Mouse (Mus musculus) hindbrain, embryonic 16.5 days (tissue): ENCODE data around the gene Cers6. TPM values are rescaled to one million over a fixed set of nuclear protein-coding genes. Genes with fewer than 3 reads are reported as not detected.

Source experiments
- ATAC-seq: fragments of 200-750 bp; cut with Nextera tagmentation; 2 replicates; pipeline ENCODE4 v1.8.0; 2017; ENCODE audit warnings: moderate TSS enrichment, moderate library complexity
- H3K27ac ChIP-seq: fragments of 300-500 bp; sonication (generic); 2 replicates; pipeline ENCODE4 v1.5.1; 2014; ENCODE audit warnings: low read depth, mild to moderate bottlenecking, control low read depth, low read length, moderate library complexity
- H3K27me3 ChIP-seq: fragments of 300-500 bp; sonication (generic); replicated peaks from 2 replicates; pipeline ENCODE4 v1.6.1; 2014; ENCODE audit warnings: low read length; ENCODE audit not compliant: control insufficient read depth, insufficient read depth
- H3K36me3 ChIP-seq: fragments of 300-500 bp; sonication (generic); 2 replicates; pipeline ENCODE4 v1.6.1; 2014; ENCODE audit warnings: mild to moderate bottlenecking, low read length, moderate library complexity, mixed read lengths; ENCODE audit not compliant: control insufficient read depth, insufficient read depth
- H3K4me1 ChIP-seq: fragments of 300-500 bp; sonication (generic); 2 replicates; pipeline ENCODE4 v1.6.1; 2014; ENCODE audit warnings: low read depth, low read length; ENCODE audit not compliant: control insufficient read depth, insufficient read depth
- H3K4me2 ChIP-seq: fragments of 300-500 bp; sonication (generic); 2 replicates; pipeline ENCODE4 v1.6.1; 2014; ENCODE audit warnings: mild to moderate bottlenecking, low read length, control low read depth, moderate library complexity
- H3K4me3 ChIP-seq: fragments of 300-500 bp; sonication (generic); 2 replicates; pipeline ENCODE4 v1.5.1; 2014; ENCODE audit warnings: mild to moderate bottlenecking, low read length, control low read depth, moderate library complexity
- H3K9ac ChIP-seq: fragments of 300-500 bp; sonication (generic); 2 replicates; pipeline ENCODE4 v1.6.1; 2014; ENCODE audit warnings: low read depth, mild to moderate bottlenecking, control low read depth, low read length, moderate library complexity
- H3K9me3 ChIP-seq: fragments of 300-500 bp; sonication (generic); 2 replicates; pipeline ENCODE4 v1.6.1; 2014; ENCODE audit warnings: mild to moderate bottlenecking, low read length, moderate library complexity; ENCODE audit not compliant: control insufficient read depth
- WGBS: fragments of 180-500 bp; shearing (Covaris S2); extraction: QIAGEN DNeasy Blood & Tissue Kit; methylation state at CpG from one replicate; pipeline ENCODE4 v1.1.7; 2014; 5-methylcytosine and 5-hydroxymethylcytosine counted together
- polyA plus RNA-seq: library from polyadenylated mRNA; unstranded; fragments of >200 nt; fragmentation: Nextera tagmentation; extraction: Ambion mirVana; gene quantifications from 2 replicates; pipeline ENCODE4 v1.2.1, GENCODE M21; 2015

Gene Cers6
- polyA plus RNA-seq, 1 experiment from 2014 or later = 45.0 TPM

DNA sequence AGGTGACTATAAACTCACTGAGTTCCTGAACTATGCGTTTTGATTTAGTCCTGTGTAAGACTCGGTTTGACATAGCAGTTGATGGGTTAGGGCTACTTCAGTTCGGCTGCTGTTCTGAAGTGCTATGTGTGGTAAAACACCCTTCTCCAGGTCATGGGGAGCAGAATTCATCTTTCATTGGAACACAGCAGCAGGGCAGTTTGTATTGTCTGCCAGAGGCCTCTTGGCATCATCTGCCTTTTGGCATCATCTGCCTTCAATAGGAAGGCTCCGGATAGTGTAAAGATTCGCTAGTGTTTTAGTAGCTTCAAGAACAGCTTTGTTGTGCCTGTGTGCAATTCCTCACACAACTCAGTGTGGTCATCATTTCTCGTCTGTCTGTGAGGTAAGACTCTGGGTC, 203.5 kb downstream of the Cers6 start:
- no peak overlapping the region for H3K4me3 ChIP-seq
- no peaks in the 10 kb centered on the region for H3K4me1 ChIP-seq
- no peak overlapping the region for H3K4me2 ChIP-seq
- ATAC-seq = no peak
- no peak overlapping the region for H3K9ac ChIP-seq
- WGBS = 87% methylated on average over 6 of the region's 6 CpGs
- no peak overlapping the region for H3K27ac ChIP-seq
- no peaks in the 10 kb centered on the region for H3K9me3 ChIP-seq
- no peaks in the 10 kb centered on the region for H3K36me3 ChIP-seq
- no peaks in the 10 kb centered on the region for H3K27me3 ChIP-seq

DNA sequence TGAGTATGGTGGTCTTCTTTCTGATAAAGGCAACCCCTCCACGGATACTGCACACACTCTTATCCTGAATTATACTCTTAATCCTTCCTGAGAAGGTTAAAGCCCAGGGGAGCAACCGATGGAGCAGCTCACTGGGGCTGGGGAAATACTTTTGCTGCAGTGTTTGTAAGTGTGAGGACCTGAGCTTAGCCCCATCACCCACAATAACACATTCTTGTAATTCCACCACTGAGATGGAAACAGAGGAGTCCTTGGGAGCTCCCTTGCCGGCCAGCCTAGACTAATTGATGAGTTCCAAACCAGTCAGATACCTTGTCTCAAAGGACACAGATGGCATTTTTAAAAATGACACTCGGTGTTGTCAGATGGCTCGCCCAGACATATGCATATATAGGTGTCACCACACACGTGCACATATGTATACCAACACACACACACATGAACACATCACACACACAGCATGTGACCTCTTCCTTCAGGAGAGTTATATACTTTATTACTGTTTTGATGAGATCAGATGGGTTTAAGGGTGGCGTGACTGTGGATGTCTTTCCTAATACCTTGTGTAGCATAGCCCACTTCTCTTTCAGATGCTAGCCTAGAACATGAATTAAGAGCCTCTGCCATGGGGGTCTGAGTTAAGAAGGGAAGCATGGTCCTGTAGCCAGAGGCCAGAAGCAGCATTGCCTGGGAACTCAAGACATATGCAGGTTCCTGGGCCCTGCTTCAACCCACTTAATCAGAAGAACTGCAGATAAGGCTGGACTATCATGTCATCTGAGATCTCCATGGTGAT, 210.4 kb downstream of the Cers6 start:
- H3K27me3 ChIP-seq = no peaks in the 10 kb centered on the region
- H3K27ac ChIP-seq = no peak overlapping the region
- H3K4me3 ChIP-seq = no peak overlapping the region
- H3K36me3 ChIP-seq = no peaks in the 10 kb centered on the region
- H3K4me2 ChIP-seq = no peak overlapping the region
- H3K9me3 ChIP-seq = no peaks in the 10 kb centered on the region
- H3K9ac ChIP-seq = no peak overlapping the region
- 76% methylated on average over 7 of the region's 7 CpGs for WGBS
- H3K4me1 ChIP-seq = no peaks in the 10 kb centered on the region
- ATAC-seq = no peak

DNA sequence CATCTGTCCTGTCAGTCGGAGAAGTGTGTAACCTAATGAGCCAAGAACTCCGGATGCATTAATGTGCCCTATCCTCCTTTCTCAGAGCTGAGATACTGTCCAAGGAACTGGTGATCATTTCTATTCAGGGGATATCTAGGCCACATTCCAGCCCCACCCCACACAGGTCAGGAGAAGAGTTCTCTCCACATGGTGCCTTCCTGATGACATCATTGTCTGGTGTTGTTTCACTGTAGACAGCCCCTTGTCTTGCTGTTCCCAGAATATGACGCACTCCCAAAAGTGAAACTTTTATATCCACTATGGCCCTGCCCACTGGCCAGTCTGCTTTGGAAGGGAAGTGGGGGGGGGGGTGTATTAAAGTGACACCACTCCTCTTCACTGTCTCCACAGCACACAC, 215.9 kb downstream of the Cers6 start:
- 80% methylated on average over 3 of the region's 3 CpGs for WGBS
- no peaks in the 10 kb centered on the region for H3K4me1 ChIP-seq
- H3K36me3 ChIP-seq = no peaks in the 10 kb centered on the region
- no peak overlapping the region for H3K9ac ChIP-seq
- no peak overlapping the region for H3K4me2 ChIP-seq
- no peak overlapping the region for H3K27ac ChIP-seq
- H3K27me3 ChIP-seq = no peaks in the 10 kb centered on the region
- peak; percentile 45; the same call in 1 of the 2 replicates for ATAC-seq
- no peaks in the 10 kb centered on the region for H3K9me3 ChIP-seq
- H3K4me3 ChIP-seq = no peak overlapping the region

DNA sequence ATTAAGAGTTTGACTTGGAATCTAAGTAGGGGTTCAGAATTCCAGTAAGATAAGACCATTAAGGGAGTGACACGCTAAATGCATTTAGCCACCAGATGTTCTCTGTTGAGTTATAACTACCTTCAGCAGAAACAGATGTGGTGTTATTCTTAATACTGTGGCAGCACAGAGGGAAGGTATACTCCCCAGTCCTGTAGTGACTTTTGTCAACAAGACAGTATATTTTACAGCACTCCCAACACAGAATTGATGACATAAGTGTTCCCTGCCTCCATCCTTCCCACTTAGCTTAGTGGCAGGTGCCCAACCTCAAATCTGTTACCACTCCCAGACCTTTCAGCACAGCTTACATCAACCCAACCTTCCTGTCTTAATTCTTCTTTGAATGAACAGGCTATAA, 219.5 kb downstream of the Cers6 start:
- Histone ChIP-seq H3K9me3 (no peaks in the 10 kb centered on the region), H3K9ac (no peak overlapping the region), H3K27ac (no peak overlapping the region), H3K36me3 (no peaks in the 10 kb centered on the region), H3K4me1 (peaks cover 4% of the 10 kb centered on the region; the same call in 1 of the 2 replicates), H3K4me2 (no peak overlapping the region), H3K4me3 (no peak overlapping the region), H3K27me3 (no peaks in the 10 kb centered on the region)
- ATAC-seq = no peak
- 91% methylated on average over 1 of the region's 1 CpGs for WGBS

DNA sequence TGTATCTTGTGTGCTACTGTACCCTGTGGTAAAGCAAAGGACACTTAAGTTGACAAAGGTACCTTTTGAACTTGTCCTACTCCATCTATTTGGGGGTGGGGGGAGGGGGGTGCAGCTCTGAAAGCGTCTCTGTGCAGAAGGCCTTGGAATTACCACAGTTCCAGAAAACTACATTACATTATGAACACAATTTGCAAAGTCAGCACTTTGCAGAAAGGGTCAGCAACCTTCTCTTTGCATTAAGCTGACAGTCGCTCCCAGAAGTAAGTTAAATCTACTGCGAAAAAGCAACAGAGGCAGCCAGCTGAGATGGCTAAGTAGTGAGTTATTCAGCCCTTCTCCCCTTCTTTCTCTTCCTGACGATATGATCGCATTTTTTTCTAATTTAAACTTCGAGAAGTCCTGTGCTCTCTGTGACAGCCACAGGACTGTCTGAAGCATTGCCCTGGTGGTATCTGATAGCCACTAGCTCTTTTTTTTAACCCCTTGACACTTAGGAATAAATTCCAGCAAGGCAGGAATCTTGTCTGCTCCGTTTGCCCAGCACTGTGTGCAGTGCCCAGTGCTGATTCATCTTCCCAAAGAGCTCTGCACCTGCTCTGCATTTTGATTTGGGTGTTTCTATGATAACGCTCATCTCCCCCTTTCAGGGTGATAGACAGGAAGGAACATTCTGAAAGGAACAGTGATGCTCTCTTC, 221.4 kb downstream of the Cers6 start:
- Histone ChIP-seq H3K4me2 (no peak overlapping the region), H3K9me3 (no peaks in the 10 kb centered on the region), H3K9ac (no peak overlapping the region), H3K36me3 (no peaks in the 10 kb centered on the region), H3K4me1 (peaks cover 12% of the 10 kb centered on the region), H3K4me3 (no peak overlapping the region), H3K27me3 (no peaks in the 10 kb centered on the region), H3K27ac (no peak overlapping the region)
- no peak for ATAC-seq
- 47% methylated on average over 8 of the region's 8 CpGs for whole genome bisulfite sequencing

DNA sequence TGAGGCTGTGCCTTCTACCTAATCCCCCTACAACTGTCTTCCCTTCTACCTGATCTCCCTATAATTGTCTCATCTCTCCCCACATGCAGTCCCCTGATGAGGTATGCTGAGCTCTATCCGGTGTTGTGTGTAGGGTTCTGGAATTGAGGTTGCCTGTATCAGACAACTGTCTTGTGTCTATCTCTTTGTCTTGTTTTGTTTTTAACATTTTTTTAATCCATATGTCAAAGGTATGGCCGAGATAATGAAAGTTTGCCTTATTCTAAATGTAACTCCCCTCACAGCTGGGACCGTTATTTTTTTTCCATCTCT, 221.9 kb downstream of the Cers6 start:
- WGBS = 79% methylated on average over 3 of the region's 3 CpGs
- no peak overlapping the region for H3K27ac ChIP-seq

DNA sequence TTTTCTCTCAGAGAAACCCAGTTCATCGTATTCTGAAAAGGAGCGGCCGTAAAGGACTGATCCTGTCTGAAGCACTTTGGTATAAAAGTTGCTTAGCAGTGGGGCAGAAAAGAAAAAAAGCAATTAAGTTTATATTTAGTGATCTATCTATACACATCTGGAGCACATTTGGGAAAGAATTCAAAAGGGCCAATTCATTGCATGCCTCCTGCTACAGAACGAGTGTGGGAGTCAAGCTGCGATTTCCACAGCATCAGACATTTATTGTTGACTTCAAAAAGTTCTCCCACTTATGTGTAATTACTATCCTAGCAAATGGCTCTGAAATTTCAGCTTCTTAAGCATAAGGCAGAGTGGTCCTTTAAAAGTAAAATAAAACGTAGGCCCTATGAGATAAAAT, 223.2 kb downstream of the Cers6 start:
- Histone ChIP-seq H3K4me3 (no peak overlapping the region), H3K27ac (no peak overlapping the region), H3K27me3 (no peaks in the 10 kb centered on the region), H3K36me3 (no peaks in the 10 kb centered on the region), H3K9me3 (no peaks in the 10 kb centered on the region), H3K9ac (no peak overlapping the region), H3K4me2 (no peak overlapping the region), H3K4me1 (peaks cover 14% of the 10 kb centered on the region)
- WGBS = 86% methylated on average over 6 of the region's 6 CpGs
- ATAC-seq = no peak

More for the DNA sequence above, 221.9 kb downstream of the Cers6 start:
- peaks cover 14% of the 10 kb centered on the region for H3K4me1 ChIP-seq
- no peak overlapping the region for H3K4me2 ChIP-seq
- H3K9ac ChIP-seq = no peak overlapping the region
- no peaks in the 10 kb centered on the region for H3K27me3 ChIP-seq
- no peaks in the 10 kb centered on the region for H3K36me3 ChIP-seq
- H3K4me3 ChIP-seq = no peak overlapping the region
- no peaks in the 10 kb centered on the region for H3K9me3 ChIP-seq
- no peak for ATAC-seq

DNA sequence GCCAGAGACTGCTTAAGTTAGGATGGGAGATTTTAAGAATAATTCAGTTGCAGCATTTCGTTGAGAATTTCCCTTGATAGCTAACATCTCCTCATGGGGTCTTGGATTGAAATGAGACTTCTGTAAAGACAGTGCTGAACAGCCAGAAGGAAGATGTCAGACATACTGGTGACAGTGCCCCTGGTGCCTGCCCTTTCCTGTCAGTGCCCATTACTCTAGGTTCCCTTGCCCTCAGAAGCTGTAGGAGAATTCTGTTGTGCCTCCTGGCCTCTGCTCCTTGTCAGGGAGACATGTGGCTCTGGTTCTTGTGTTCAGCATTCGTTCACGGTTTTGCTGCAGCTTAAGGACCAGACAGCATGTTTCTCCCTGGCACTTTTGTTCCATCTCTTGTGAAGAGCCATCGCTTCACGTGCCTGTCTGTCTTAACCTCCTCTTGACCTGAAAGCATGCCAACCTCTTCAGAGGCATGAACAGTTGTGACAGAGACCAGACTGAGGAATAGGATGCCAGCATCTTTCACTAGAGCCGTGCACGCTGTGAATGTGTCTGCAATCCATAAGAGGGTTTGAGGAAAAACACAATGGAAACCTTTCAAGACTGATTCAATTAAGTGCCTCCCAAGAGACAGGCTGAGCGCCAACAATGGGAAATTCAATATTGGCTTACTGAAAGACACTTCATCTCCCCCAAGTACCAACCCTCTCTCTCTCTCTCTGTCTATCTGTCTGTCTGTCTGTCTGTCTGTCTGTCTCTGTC, 225.4 kb downstream of the Cers6 start:
- H3K4me1 ChIP-seq = peaks cover 14% of the 10 kb centered on the region
- H3K4me2 ChIP-seq = no peak overlapping the region
- H3K4me3 ChIP-seq = no peak overlapping the region
- WGBS = 20% methylated on average over 8 of the region's 8 CpGs
- no peak overlapping the region for H3K27ac ChIP-seq
- no peaks in the 10 kb centered on the region for H3K27me3 ChIP-seq
- no peaks in the 10 kb centered on the region for H3K9me3 ChIP-seq
- ATAC-seq = peak; percentile 77
- H3K9ac ChIP-seq = no peak overlapping the region
- no peaks in the 10 kb centered on the region for H3K36me3 ChIP-seq

DNA sequence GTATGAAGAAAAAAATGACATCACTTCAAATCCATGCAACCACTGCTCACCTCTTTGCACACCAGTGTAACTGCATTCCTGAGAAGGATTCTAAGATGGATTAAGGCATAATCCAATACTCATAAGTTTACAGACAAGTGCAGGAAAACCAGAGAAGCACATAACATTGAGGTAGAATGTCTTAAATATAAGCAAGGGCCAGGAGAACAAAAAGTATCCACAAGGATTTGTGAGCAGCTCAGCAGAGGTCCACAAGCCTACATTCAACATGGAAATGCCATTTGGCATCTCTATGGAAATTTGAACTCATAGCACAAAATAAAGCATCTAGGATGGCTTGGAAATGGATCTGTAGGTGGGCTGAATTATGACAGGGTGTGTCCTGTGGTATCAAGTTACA, 234.6 kb downstream of the Cers6 start:
- no peaks in the 10 kb centered on the region for H3K27me3 ChIP-seq
- no peak overlapping the region for H3K9ac ChIP-seq
- H3K4me2 ChIP-seq = no peak overlapping the region
- no peak for ATAC-seq
- no peak overlapping the region for H3K27ac ChIP-seq
- no peak overlapping the region for H3K4me3 ChIP-seq
- H3K36me3 ChIP-seq = no peaks in the 10 kb centered on the region
- no peaks in the 10 kb centered on the region for H3K9me3 ChIP-seq
- H3K4me1 ChIP-seq = no peaks in the 10 kb centered on the region
